Mouse (Mus musculus) frontal cortex, adult (tissue): ENCODE data around the gene Hhipl1.

ENCODE experiments used
- ATAC-seq: cut with Nextera tagmentation; 2 replicates; pipeline ENCODE4 v1.9.2; 2017; ENCODE audit warnings: mild to moderate bottlenecking, moderate library complexity, mixed read lengths; ENCODE audit not compliant: low TSS enrichment

The Hhipl1 gene

GRCm38 (mm10) chr12:108277341-108277841, 28.7 kb upstream of the Hhipl1 start:
- ATAC-seq, result no peak

DNA sequence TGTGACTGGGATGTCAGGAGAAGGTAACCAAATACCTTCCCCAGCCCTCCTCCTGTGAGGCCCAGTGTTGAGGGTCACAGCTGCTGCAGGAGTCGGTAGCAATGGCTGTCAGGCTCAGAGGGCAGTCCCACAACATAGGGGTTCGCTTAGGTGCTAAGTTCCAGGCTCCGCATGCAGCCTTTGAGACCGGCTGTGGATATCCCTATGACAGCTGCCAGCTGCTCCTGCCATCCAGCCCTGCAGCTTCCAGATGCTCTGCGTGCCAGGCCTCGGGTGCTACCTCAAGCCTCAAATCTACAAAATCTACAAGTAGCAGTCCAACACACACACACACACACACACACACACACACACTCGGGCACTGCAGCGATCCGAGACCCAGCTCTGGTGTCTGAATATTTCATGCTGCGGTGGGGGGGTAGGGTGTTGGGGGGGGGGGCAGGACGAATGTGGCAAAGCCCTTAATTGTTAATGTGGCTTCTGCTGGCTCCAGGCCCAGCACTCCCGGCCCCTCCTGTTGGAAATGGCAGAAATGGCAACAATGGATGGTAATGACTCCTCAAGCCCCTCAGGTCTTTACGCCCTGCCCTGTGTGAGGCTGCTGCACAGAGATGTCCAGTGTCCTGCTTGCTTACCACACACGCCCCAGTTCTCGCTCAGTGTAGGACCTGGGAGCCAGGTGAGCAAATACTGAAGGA, 27.7 kb upstream of the Hhipl1 start:
- ATAC-seq, result no peak

GRCm38 (mm10) chr12:108284455-108285224, 21.4 kb upstream of the Hhipl1 start:
- ATAC-seq, result no peak

- ATAC-seq, result no peak
Measured at GRCm38 (mm10) chr12:108285225-108286011, 20.7 kb upstream of the Hhipl1 start.

DNA sequence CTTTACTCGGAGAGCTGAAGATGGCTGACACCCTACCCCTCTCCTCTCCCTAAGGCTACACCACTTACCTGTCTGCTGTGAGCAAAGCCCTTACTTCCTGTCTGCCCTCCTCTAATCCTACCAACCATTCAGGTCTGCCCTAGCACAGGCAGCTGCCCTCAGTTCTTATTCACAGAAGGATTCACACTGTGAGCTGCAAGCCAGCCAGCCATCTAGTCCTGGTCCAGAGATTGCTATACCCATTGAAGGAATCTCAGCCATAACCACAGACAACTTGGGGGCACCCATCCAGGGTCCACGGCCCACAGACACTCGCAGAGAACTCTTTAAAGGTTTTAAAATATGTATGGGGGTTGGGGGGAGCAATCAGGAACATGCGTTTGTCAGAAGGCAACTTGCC, 19.7 kb upstream of the Hhipl1 start:
- no peak for ATAC-seq

- ATAC-seq, result no peak
Measured at GRCm38 (mm10) chr12:108287011-108287410, 19.1 kb upstream of the Hhipl1 start.

DNA sequence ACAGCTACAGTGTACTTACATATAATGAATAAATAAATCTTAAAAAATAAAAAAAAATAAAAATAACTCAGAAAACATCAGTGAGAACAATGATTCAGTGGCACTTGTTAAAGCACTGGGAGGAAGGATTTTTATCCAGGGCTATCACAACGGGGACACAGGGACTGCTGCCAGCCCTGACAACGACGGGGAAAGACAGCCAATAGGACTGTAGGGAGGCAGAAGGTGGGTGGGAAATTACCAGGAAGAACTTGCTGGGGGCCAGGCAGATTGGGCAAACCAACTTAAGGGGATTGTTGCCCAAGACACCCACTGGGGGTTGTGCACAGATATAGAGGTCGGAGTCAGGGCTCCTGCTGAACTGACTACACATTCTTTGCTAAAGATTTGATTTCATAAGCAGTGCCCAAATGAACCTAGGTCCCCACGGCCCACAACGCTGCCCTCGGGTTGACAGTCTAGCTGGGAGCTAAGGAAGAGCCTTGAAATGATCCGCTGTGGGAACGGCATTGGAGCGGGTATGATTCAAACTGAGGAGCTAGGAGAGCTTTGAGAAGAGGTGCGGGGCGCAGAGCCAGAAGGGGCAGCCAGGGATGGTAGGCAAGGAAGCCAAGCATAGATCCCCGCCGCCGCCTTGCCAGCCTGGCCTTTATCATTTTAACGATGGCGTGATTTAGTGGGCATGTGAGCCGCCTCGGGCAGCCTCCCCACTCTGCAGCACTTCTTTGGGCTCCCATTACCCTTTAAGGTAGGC, 17.8 kb upstream of the Hhipl1 start:
- ATAC-seq, result no peak

DNA sequence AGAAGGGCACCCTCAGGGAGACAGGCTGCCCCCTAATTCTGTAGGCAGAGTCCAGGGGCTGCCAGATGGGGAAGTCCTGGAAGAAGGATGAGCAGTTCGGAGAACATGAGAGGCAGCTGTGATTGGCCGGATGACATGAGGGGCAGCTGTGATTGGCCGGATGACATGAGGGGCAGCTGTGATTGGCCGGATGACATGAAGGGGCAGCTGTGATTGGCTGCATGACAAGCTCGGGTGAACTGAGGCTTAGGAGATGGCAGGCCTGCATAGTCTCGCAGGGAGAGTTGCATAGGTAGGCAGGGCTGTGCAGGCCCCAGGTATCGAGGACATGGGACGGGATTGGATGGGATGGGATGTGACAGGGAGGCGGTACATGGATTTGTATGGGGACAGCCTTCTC, 13.7 kb upstream of the Hhipl1 start:
- peak; percentile 47; the same call in 1 of the 2 replicates for ATAC-seq

DNA sequence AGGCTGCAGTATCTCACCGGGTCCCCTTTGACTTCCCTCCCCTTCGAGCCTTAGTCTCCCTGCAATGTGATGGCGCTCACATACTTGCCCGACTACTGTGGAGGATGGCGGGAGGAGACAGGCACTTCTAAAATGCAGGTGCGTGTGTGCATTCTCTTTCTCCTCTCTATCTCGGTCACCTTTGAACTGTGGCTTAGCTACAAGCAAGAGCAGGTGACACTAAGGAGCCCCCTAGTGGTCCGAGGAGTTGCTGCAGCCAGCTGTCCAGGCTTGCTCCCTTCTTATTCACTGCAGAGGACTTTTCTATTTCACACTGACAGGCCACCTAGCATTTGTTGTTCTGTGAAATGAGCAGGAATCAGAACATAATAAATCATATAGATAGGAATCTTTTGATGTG, 13.1 kb upstream of the Hhipl1 start:
- peak; percentile 86 for ATAC-seq

GRCm38 (mm10) chr12:108294620-108295019, 11.4 kb upstream of the Hhipl1 start:
- no peak for ATAC-seq

DNA sequence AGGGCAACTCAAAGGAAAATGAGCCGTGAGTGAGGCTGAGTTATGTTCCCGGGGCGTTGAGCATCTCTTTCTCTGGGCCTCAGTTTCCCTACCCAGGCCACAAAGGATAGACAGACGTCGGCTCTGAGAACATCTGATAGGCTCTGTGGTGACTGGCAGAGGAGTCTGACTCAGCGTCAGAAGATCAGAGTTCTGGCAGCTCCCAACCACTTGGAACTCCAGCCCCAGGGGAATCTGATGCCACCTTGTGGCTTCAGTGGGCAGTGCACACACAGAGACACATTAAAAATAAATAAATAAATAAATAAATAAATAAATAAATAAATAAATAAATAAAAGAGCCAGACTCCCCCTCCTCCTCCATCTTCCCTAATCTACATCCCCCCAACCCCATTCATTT, 9.0 kb upstream of the Hhipl1 start:
- no peak for ATAC-seq

- no peak for ATAC-seq
Measured at GRCm38 (mm10) chr12:108301006-108301405, 5.1 kb upstream of the Hhipl1 start.

DNA sequence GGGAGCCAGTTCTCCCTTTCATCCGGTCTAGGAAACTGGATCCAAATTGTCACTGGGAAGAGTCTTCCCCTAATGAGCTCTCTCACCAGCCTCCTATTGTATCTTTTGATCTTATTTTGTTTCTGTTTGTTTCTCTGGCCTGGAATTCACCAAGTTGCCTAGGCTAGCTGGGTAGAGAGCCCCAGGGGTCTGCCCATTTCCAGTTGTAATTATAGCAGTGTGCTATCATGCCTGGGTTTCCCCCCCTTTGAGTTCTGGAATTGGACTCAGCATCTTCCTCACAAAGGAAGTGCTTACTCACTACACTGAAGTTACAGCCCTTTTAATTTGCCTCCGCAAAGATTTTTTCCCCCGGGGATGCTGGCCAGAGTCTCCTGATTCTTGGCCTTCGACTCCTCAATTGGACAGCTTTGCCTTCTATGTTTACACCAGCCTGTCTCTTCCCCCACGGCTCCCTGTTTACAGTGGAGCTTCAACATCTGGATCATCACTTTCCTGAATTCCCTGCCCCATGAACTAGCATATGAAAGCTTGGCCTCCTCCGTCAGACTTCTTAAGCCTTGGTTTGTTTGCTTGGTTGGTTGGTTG, 2.2 kb upstream of the Hhipl1 start:
- ATAC-seq, result no peak

DNA sequence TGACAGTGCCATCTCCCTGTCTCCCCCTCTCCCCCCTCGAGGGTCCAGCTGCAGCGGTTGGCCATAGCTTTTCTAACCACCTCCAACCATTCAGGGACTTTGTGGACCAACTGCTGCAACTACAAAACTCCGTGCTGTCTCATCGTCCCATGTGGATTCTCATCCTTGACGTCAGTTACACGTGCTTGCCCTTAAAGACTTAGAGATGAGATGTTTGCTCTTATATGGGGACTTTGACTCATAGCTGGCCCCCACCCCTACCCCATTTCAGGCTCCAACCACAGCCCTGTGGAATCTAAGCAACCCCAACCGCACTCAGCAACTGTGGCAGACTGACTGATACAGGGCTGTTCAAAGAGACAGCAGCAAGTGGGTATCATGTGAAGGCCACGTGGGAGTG, 898 bp upstream of the Hhipl1 start:
- no peak for ATAC-seq

- ATAC-seq, result peak; percentile 54
Measured at GRCm38 (mm10) chr12:108307553-108307952, 1.5 kb downstream of the Hhipl1 start.

DNA sequence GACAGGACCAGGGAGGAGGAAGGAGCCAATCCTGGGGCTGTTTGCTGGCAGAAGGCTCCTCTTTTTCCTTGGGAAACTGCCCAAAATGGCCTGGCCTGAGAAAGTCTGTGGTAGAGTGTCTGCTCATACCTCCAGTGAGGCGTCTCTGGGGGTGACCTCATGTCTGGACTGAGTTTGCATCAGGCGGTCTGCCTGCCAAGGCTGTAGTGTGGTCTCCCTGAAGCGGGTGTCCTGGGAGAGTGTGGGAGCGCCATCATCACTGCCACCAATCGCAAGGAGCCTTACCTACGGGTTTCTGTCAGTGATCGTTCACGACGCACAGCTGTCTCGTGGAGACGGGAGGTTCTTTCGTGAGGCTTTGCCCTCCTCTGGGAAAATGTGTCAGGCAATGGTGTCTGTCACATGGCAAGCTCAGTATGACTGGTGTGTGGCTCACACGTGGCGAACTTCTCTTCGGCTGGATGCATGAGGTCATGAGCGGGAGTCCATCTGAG, 2.3 kb downstream of the Hhipl1 start:
- no peak for ATAC-seq

GRCm38 (mm10) chr12:108309116-108309794, 3.2 kb downstream of the Hhipl1 start:
- no peak for ATAC-seq

DNA sequence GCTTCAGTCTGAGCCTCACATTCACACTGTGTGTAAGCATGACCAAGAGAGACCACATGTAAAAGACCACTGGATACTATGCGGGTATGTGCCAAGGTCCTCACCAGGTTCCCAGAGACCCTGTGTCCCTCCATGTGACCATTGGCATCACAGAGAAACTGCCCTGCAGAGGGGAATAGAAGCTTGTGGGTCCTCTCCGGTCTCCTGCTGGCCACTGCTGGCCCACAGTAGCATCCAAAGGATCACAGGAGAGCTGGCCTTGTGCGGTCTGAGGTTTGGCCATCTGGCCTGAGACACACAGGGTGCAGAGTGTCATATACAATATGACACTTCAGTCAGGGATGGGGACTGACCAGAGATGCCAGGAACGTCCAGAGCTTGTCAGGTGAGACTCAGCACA, 4.0 kb downstream of the Hhipl1 start:
- no peak for ATAC-seq

GRCm38 (mm10) chr12:108310456-108311027, 4.5 kb downstream of the Hhipl1 start:
- no peak for ATAC-seq

DNA sequence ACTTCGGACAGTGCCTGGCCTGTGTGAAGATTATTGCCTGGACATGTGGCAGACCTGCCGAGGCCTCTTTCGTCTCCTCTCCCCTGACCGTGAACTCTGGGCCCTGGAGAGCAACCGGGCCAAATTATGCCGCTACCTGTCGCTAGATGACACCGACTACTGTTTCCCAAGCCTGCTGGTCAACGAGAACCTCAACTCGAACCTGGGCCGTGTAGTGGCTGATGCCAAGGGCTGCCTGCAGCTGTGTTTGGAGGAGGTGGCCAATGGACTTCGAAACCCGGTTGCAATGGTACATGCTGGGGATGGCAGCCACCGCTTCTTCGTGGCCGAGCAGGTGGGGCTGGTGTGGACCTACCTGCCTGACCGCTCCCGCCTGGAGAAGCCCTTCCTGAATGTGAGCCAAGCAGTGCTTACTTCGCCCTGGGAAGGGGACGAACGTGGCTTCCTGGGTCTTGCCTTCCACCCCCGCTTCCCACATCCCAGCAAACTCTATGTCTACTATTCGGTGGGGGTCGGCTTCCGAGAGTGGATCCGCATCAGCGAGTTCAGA, 5.7 kb downstream of the Hhipl1 start:
- no peak for ATAC-seq
